Mouse (Mus musculus) heart, postnatal 0 days (tissue): ENCODE measurements around the gene Hspg2.

ENCODE experiments used
- CTCF ChIP-seq: IDR thresholded peaks from 2 replicates; pipeline ENCODE4 v1.5.1; 2016; ENCODE audit warnings: antibody characterized with exemption, control low read depth, low read depth
- EP300 ChIP-seq: IDR thresholded peaks from 2 replicates; pipeline ENCODE4 v1.6.1; 2016; ENCODE audit warnings: antibody characterized with exemption, low read depth

GRCm38 (mm10) chr4:137497367-137497766 lies 28.8 kb downstream of the Hspg2 start:
- TF ChIP-seq CTCF (no peak), EP300 (peak; percentile 71; the same call in 1 of the 2 replicates)
